Mouse (Mus musculus): ENCODE results near the gene Rad23a.

The Rad23a gene

GRCm38 (mm10) chr8:84840248-84840999 lies at the start of gene Rad23a:
Gene Rad23a (minus strand): TSS chr8:84840665.
- DNase-seq: peak; percentile 80 to 83

GRCm38 (mm10) chr8:84889141-84889540 lies 48.7 kb upstream of the Rad23a start:
- DNase-seq: no peak

GRCm38 (mm10) chr8:84888280-84888679 lies 47.8 kb upstream of the Rad23a start:
- no peak for DNase-seq

DNA sequence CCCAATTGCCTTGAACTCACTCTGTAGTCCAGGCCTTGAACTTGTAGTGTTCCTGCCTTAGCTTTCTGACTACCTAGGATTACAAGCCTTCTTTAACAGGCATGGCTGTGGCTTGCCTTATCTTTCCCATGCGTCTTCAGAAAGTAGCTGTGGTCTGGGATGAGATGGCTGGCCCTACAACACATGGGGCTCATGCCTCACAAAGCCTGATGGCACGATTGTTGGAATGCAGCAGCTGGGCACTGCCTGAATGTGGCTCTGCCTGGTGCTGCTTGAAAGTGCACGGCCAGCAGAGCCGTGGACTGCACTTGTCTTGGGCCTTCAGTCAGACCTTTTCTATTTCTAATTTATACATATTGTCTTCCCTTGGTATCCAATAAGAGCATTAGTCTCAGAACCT lies 44.3 kb upstream of the Rad23a start:
- no peak for DNase-seq

DNA sequence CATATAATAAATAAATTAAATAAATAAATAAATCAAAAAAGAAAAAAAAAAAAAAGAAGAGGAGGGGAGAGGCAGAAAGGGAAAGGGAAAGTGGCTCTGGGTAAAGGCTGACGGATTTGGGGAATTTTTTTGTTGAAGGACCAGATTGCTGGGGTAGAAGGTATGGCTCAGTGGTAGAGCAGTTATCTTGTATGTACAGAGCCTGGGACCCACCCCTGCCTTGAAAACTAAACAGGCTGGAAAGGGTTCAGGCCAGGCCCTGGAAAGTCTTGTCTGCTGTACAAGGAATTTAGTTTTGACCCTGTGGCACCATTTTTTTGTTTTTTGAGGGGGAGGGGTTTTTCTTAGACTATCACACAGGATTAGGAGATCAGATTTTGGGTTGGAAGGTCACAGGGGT lies 38.5 kb upstream of the Rad23a start:
- DNase-seq: no peak

DNA sequence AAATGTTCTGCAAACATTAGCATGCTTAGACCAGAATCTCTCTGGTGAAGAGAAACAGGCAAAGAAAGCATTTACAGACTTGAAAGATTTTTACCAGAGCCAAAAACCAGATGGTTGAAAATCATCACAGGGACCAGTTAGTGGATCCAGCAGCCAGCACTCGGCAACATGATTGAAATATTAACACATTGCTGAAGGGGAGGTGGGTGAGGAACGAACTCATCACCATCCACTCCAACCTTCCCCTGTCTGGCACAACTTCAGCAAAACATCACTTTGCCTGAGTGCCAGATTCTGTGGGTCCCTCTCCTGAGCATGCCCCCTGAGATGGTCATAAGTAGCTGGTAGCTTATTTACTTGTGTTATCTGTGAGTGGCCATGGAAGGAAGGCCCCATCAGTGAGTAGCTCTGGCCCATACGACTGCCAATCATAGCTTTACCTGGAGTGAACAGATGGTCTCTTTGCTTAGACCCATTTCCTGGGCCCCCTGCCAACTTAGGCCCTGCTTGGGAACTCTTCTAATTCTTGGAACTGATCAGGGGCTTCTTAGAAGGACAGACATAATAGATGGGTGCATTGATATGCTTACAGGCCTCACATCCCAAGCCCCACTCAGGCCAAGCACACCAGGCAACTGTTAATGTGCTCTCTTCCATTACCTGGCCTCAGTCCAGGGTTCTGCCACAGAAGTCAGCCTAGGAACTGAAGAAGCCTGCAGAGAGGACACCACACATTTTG lies 37.0 kb upstream of the Rad23a start:
- no peak for DNase-seq

- no peak for DNase-seq
Observed at GRCm38 (mm10) chr8:84874339-84874738, 33.9 kb upstream of the Rad23a start.

DNA sequence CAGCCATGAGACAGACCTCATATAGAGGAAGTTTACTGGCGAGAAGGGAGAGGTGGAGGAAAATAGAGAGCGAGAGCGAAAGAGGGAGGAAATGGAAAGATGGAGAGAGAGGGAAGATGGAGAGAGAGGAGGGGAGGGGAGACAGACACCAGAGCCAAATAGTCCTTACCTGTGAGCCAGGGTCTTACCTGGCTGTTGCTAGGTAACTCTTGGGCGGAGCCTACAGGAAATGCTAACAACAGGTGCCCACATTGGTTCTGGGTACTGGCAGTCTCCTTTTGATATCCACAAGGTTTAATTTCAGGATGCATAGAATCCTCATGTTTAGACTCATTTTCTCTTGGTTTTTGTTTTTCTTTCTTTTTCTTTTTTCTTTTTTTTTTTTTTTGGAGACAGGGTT lies 32.6 kb upstream of the Rad23a start:
- no peak for DNase-seq

DNA sequence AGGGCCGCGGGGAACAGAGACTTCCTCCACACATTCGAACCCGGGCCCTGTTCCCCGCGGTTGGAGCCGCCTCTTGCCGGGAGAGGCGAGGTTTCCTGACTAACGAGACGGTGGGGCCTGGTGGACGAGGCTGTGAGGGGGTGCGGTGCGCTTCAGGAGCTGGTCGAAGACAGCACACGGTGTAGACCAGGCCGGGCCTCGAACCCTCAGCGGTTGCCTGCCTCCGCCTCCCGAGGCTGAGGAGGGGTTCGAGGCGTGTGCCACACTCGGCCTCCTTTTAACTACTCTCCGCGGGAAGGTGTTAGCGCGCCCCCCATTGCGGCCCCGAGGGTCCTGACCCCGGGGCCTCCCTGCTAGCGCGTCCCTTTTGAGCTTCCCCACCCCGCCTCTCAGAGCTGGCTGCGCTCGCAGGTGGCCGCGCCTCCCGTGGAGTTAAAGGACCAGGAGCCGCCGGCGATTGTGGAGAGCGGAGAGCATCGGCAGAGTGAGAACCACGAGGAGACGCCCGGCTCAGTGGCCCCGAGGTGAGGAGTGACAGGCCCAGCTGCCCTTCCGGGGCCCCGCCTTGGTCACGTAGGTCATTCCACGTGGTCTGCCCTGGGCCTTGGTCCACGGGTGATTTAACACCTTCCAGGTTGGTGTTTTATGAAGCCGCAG lies 32.0 kb upstream of the Rad23a start:
- DNase-seq: peak in 1 of 2 experiments; percentile 21

DNA sequence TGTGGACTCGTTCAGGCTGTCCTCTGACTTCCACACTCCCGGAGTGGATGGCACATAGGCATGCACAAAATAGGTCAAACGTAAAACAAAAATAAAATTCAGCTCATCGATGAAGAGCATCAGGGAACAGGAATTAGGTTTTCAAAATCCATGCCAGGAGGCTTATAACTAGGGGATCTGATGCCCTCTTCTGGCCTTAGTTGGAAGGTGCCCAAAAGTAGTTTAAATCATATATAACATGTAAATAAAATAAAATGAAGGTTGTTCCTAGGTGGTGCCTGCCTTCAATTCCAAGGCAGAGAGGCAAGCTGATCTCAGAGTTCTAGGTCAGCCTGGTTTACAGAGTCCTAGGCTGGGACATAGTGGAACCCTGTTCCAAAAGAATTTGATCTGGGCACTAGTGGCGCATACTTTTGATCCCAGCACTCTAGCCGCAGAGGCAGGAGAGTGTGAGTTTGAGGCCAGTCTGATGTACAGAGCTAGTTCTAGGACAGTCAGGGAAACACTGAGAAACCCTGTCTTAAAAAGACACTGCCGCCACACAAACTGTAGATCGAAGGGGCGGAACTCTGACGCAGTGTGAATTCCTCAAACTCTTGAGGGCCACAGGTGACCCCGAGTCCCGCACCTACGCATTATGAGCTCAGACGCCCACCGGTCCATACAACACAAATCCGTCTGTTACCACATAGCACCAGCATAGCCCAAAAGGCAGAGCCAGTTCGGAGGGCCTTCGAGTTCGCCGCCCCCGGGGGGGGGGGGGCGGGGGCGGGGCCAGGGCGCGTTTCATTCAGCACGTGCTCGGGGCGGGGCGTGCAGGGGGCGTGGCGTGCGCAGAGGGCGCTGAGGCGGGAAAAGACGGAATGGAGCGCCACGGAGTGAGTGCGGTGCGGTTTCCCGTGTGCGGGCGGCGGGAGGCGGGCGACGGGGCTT lies 31.2 kb upstream of the Rad23a start, which contains the start of gene Syce2:
Syce2 (plus strand) TSS at position 736 of the 933 bp plus-strand sequence.
- DNase-seq: peak; percentile 78 to 88

- peak; percentile 80 to 89 for DNase-seq
Observed at GRCm38 (mm10) chr8:84856864-84857441, 16.5 kb upstream of the Rad23a start, which contains the start of gene Farsa. Gene Farsa (plus strand): TSS chr8:84856989.

- no peak for DNase-seq
Observed at GRCm38 (mm10) chr8:84856434-84856833, 16.0 kb upstream of the Rad23a start.

DNA sequence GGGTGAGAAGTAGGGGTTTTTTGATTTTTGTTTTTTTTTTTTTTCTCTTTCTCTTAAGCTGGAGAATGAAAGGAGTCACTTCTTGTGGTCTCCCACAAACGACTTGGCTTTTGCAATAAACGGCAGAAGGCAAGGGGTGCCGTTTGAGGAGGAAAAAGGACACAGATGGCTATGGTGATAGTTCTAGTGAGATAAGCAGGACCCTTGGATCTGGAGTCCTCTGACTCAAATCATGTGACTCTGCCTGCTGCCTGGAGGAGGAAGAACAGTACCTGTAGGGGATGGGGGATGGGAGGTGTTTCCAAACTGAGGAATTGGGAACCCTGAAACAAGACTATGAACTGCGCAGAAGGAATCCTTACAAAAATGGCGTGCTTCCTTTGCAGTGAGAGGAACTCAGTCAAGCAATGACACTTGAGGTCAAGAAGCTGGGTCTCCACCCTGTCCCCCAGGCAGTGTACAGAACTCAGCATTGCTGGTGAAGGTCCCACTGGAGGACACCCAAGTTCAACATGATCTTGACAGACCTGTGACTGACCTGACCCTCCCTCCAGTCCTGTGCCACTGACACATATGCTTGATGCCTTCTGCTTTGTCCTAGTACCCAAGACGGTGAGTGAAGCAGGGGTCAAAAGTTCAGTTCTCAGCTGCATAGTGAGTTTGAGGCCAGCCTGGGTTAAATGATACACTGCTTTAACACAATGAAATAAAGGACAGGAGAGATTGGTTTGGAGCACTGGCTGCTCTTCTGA lies 7.4 kb upstream of the Rad23a start:
- no peak for DNase-seq

- DNase-seq: peak; percentile 98 to 99
Observed at GRCm38 (mm10) chr8:84846722-84847572, 6.5 kb upstream of the Rad23a start, which contains the start of gene Calr. Gene Calr (minus strand): TSS chr8:84846934.

- no peak for DNase-seq
Observed at GRCm38 (mm10) chr8:84846094-84846721, 5.7 kb upstream of the Rad23a start.

- peak in 1 of 2 experiments; percentile 35 for DNase-seq
Observed at GRCm38 (mm10) chr8:84845355-84846093, 5.1 kb upstream of the Rad23a start.

DNA sequence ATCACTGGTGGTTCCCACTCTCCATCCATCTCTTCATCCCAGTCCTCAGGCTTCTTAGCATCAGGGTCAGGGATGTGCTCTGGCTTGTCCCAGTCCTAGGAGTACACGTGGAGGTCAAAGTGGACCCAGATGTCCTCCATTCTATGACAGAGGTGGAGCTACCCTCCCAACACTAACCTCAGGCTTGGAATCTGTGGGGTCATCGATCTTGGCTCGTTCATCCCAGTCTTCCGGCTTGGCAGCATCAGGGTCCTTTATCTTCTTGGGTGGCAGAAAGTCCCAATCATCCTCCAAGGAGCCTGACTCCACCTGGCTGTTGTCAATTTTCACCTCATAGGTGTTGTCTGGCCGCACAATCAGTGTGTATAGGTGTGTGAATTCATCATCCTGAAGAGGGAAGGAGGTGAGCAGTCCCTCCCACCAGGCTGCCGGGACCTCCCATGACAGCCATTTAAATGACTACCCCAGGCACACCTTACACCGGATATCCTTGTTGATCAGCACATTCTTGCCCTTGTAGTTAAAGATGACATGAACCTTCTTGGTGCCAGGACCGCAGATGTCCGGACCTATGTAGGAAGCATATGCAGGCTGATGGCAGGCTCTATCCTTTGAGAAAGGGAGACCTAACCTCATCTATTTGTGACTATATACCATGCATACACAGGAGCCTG lies 4.1 kb upstream of the Rad23a start:
- no peak for DNase-seq

DNA sequence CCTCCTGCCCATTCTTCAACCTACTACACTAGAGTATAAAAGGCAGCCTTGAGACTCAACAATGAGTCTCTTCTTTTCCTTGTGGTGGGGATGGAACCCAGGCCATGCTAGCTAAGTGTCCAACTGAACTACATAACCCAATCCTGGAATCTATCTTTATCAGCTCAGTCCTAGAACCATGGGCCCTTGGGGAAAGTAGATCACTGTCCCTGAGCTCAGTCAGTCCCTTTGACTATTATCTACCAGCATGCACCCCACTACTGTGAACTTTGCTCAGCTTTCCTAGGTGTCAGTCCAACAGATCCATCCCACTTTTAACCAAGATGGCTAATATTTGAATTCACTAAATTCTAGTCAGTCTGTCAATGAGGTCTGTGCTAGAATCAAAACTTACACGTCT lies 1.0 kb upstream of the Rad23a start:
- no peak for DNase-seq

Measured in spleen, adult 18-20 months (tissue).